ENCODE assay signal across 11 mouse cellular contexts in genomic region chr3:146072780-146073179, GRCm38 (mm10). TPM values are rescaled to one million over a fixed set of nuclear protein-coding genes. Genes with fewer than 3 reads are reported as not detected.
A peak's percentile ranks its signal among the peaks of the same experiment; 100 is the strongest.
DNase-seq lines count a peak whose midpoint lies in the region; ATAC-seq and TF ChIP-seq lines count a peak whose summit lies in the region.
"Had no signal": no experiment of that assay in that cellular context is flagged by ENCODE, and none has a peak within 500 bp of the region (broad histone marks: within the 10 kb centered on the region; RNA-seq: fewer than 3 reads in every experiment).

No protein-coding gene starts in this region.

- H3K9me3 ChIP-seq in hindbrain, postnatal 0 days (ENCODE audit: low read length) = no peaks in the 10 kb centered on the region
- no peaks in the 10 kb centered on the region for H3K9me3 ChIP-seq in hindbrain, embryonic 10.5 days
- H3K9me3 ChIP-seq in embryonic facial prominence, embryonic 14.5 days (ENCODE audit: control insufficient read depth, low read length) = no peaks in the 10 kb centered on the region
- H3K9me3 ChIP-seq: heart, embryonic 15.5 days had no signal

- H3K4me2 ChIP-seq in hindbrain, postnatal 0 days (ENCODE audit: low read depth, low read length) = no peak overlapping the region
- no peak overlapping the region for H3K4me2 ChIP-seq in embryonic facial prominence, embryonic 14.5 days (ENCODE audit: low read depth, low read length)
- H3K4me2 ChIP-seq: heart, embryonic 15.5 days had no signal

- H3K9ac ChIP-seq in hindbrain, postnatal 0 days (replicated peaks; ENCODE audit: low read length) = no peak overlapping the region
- no peak overlapping the region for H3K9ac ChIP-seq in embryonic facial prominence, embryonic 14.5 days (ENCODE audit: low read depth, low read length)
- H3K9ac ChIP-seq: heart, embryonic 15.5 days had no signal

- no peak overlapping the region for H3K4me3 ChIP-seq in hindbrain, postnatal 0 days (ENCODE audit: low read length)
- no peak overlapping the region for H3K4me3 ChIP-seq in hindbrain, embryonic 10.5 days
- H3K4me3 ChIP-seq in embryonic facial prominence, embryonic 14.5 days (ENCODE audit: low read depth, low read length) = no peak overlapping the region
- H3K4me3 ChIP-seq: heart, embryonic 15.5 days had no signal

- peak; percentile 35 for DNase-seq in hindbrain, postnatal 0 days (ENCODE audit: low spot score)
- no peak for DNase-seq in hindbrain, embryonic 10.5 days (ENCODE audit: low spot score)
- peak; percentile 8 for DNase-seq in thymus, postnatal 14 days
- no peak for DNase-seq in thymus, adult 18-20 months
- DNase-seq in embryonic facial prominence, embryonic 14.5 days (ENCODE audit: low spot score) = no peak
- DNase-seq in splenic B cell, adult 2 months (ENCODE audit: low read depth, low spot score) = peak; percentile 55
- no peak for DNase-seq in urinary bladder, postnatal 10 days (ENCODE audit: low spot score)
- DNase-seq in adrenal gland, adult 18-20 months (ENCODE audit: low spot score in 2 of 2) = no peak
- DNase-seq: adrenal gland, adult 2 months had no signal

- H3K4me1 ChIP-seq in hindbrain, postnatal 0 days (ENCODE audit: insufficient read depth, low read length) = no peaks in the 10 kb centered on the region
- H3K4me1 ChIP-seq in hindbrain, embryonic 10.5 days (replicated peaks) = no peaks in the 10 kb centered on the region
- no peaks in the 10 kb centered on the region for H3K4me1 ChIP-seq in embryonic facial prominence, embryonic 14.5 days (ENCODE audit: control insufficient read depth, insufficient read depth, low read length)
- H3K4me1 ChIP-seq: heart, embryonic 15.5 days had no signal

- 74% methylated on average over 7 of the region's 7 CpGs for WGBS in hindbrain, postnatal 0 days
- 80% methylated on average over 7 of the region's 7 CpGs for WGBS in hindbrain, embryonic 10.5 days
- 65% methylated on average over 7 of the region's 7 CpGs for WGBS in embryonic facial prominence, embryonic 14.5 days

- H3K27me3 ChIP-seq in hindbrain, postnatal 0 days (ENCODE audit: insufficient read depth, low read length) = no peaks in the 10 kb centered on the region
- H3K27me3 ChIP-seq in hindbrain, embryonic 10.5 days (ENCODE audit: insufficient read depth, poor library complexity, severe bottlenecking) = no peaks in the 10 kb centered on the region
- no peaks in the 10 kb centered on the region for H3K27me3 ChIP-seq in embryonic facial prominence, embryonic 14.5 days (replicated peaks; ENCODE audit: control insufficient read depth, insufficient read depth, low read length)
- H3K27me3 ChIP-seq in splenic B cell, adult 2 months (ENCODE audit: control insufficient read depth, insufficient read depth, low read length, poor library complexity, severe bottlenecking) = no peaks in the 10 kb centered on the region
- H3K27me3 ChIP-seq: heart, embryonic 15.5 days had no signal

- TF ChIP-seq CTCF in hindbrain, postnatal 0 days (IDR thresholded peaks at IDR 0.05; ENCODE audit: low read depth) = peak; percentile 50

- ATAC-seq in hindbrain, postnatal 0 days = 0 out of 2 replicates have a peak, but pooled peaks have one; percentile 29
- peak; percentile 60; the same call in 1 of the 2 replicates for ATAC-seq in embryonic facial prominence, embryonic 14.5 days (ENCODE audit: low read depth)

- H3K27ac ChIP-seq in hindbrain, postnatal 0 days = no peak overlapping the region
- no peak overlapping the region for H3K27ac ChIP-seq in hindbrain, embryonic 10.5 days
- H3K27ac ChIP-seq in embryonic facial prominence, embryonic 14.5 days (replicated peaks; ENCODE audit: low read depth, low read length) = no peak overlapping the region
- H3K27ac ChIP-seq: heart, embryonic 15.5 days had no signal

- no peaks in the 10 kb centered on the region for H3K36me3 ChIP-seq in hindbrain, postnatal 0 days (ENCODE audit: insufficient read depth, low read length)
- no peaks in the 10 kb centered on the region for H3K36me3 ChIP-seq in hindbrain, embryonic 10.5 days
- H3K36me3 ChIP-seq in embryonic facial prominence, embryonic 14.5 days (ENCODE audit: control insufficient read depth, insufficient read depth, low read length) = no peaks in the 10 kb centered on the region
- H3K36me3 ChIP-seq in splenic B cell, adult 2 months (ENCODE audit: control insufficient read depth, insufficient read depth, low read length, poor library complexity, severe bottlenecking) = no peaks in the 10 kb centered on the region
- H3K36me3 ChIP-seq: heart, embryonic 15.5 days had no signal

RNA-seq across cellular contexts. Expression of gene Wdr63, which starts 35.1 kb away (rescaled TPM):
- 1.1 and 1.5 TPM in 2 replicates for total RNA-seq in hindbrain, postnatal 0 days (2014; rRNA removed)
- polyA plus RNA-seq in hindbrain, postnatal 0 days (2015; fragmentation: Nextera tagmentation; extraction: Ambion mirVana) = 0.71 and 1.5 TPM in 2 replicates
- polyA plus RNA-seq in hindbrain, embryonic 10.5 days (2016; fragmentation: Nextera tagmentation; extraction: Ambion mirVana) = 0.50 and 1.1 TPM in 2 replicates
- 0.97 and 2.3 TPM in 2 replicates for polyA plus RNA-seq in embryonic facial prominence, embryonic 14.5 days (2014; fragmentation: Nextera tagmentation; extraction: Ambion mirVana)
- total RNA-seq in adrenal gland, adult 18-20 months (2021) = not detected
- total RNA-seq: adrenal gland, adult 2 months had no signal
- polyA plus RNA-seq: adrenal gland, adult 2 months; liver, embryonic 16.5 days had no signal

RNA-seq across cellular contexts. Expression of gene Mcoln3, which starts 44.5 kb away (rescaled TPM):
- total RNA-seq in hindbrain, postnatal 0 days (2014; rRNA removed) = 0.25 TPM in 1 of 2 replicates, not detected in the other
- polyA plus RNA-seq in hindbrain, postnatal 0 days (2015; fragmentation: Nextera tagmentation; extraction: Ambion mirVana) = 0.10 and 0.48 TPM in 2 replicates
- polyA plus RNA-seq in hindbrain, embryonic 10.5 days (2016; fragmentation: Nextera tagmentation; extraction: Ambion mirVana) = 4.9 and 8.6 TPM in 2 replicates
- polyA plus RNA-seq in embryonic facial prominence, embryonic 14.5 days (2014; fragmentation: Nextera tagmentation; extraction: Ambion mirVana) = 7.1 and 7.9 TPM in 2 replicates
- total RNA-seq in adrenal gland, adult 18-20 months (2021) = not detected
- total RNA-seq: adrenal gland, adult 2 months had no signal
- polyA plus RNA-seq: adrenal gland, adult 2 months had no signal

Comparison
In these comparisons a context has a peak if more than half of its experiments do, and no peak if none do; other contexts are left out.
1. DNase-seq: peak in hindbrain, postnatal 0 days (single experiment), thymus, postnatal 14 days (single experiment) and splenic B cell, adult 2 months (single experiment); none in hindbrain, embryonic 10.5 days (single experiment), thymus, adult 18-20 months (0 of 2), embryonic facial prominence, embryonic 14.5 days (single experiment), urinary bladder, postnatal 10 days (single experiment) and adrenal gland, adult 18-20 months (0 of 2).